Mouse (Mus musculus) layer of hippocampus, adult 2 months (tissue): ENCODE data around the gene Paqr9. TPM values are rescaled to one million over a fixed set of nuclear protein-coding genes. Genes with fewer than 3 reads are reported as not detected.
"Not testable (repeated sequence)": the region's sequence is repeated elsewhere in the genome, so short reads cannot be mapped to it uniquely, and the experiment has no call there.

Experiments
- DNase-seq, 2 experiments: peaks; one replicate each; pipeline ENCODE4 v3.0.0; 2022; ENCODE audit warnings: low spot score in 2 of 2
- H3K27ac ChIP-seq: fragments of 200-600 bp; 2 replicates; pipeline ENCODE4 v1.8.1; 2022
- H3K4me3 ChIP-seq: fragments of 200-600 bp; 2 replicates; pipeline ENCODE4 v1.8.1; 2022; ENCODE audit warnings: mild to moderate bottlenecking
- CTCF ChIP-seq: fragments of 200-600 bp; conservative IDR thresholded peaks from 2 replicates; pipeline ENCODE4 v1.8.1; 2022; ENCODE audit warnings: antibody characterized with exemption, mild to moderate bottlenecking, moderate library complexity
- long read RNA-seq, 2 experiments: library from polyadenylated mRNA; stranded (forward); transcript quantifications; one replicate each; pipeline ENCODE4 v2.0.0; 2021; ENCODE audit warnings: borderline mapping rate in 2 of 2
- total RNA-seq, 2 experiments: library from RNA; stranded (reverse); gene quantifications; 2 replicates each; pipeline ENCODE4 v1.2.3; 2021

Gene Paqr9
- total RNA-seq: 10 to 100 TPM; 45.9 to 47.6 TPM
- long read RNA-seq, experiment 1, full-length matches to known transcripts: 37 of 37 reads
- long read RNA-seq, experiment 1, partial matches to known transcripts: 0 of 37 reads
- long read RNA-seq, experiment 1, other reads (novel, unspliced or antisense): 0 of 37 reads
- long read RNA-seq, experiment 2, full-length matches to known transcripts: 51 of 53 reads
- long read RNA-seq, experiment 2, partial matches to known transcripts: 0 of 53 reads
- long read RNA-seq, experiment 2, other reads (novel, unspliced or antisense): 2 of 53 reads

GRCm38 (mm10) chr9:95559059-95559935 is at the start of gene Paqr9:
Gene Paqr9 (plus strand): TSS chr9:95559657.
- Histone ChIP-seq H3K4me3 (peak within 1 kb of the TSS; percentile 71), H3K27ac (peak within 1 kb of the TSS; percentile 93)
- peak in 1 of 2 experiments; percentile 51 for DNase-seq
- no peak for TF ChIP-seq CTCF

- no peak for DNase-seq
- no peak for TF ChIP-seq CTCF
- peak overlapping the region; percentile 91 for H3K27ac ChIP-seq
- peak overlapping the region; percentile 88 for H3K4me3 ChIP-seq
Observed at GRCm38 (mm10) chr9:95510693-95511404, 48.6 kb upstream of the Paqr9 start.

GRCm38 (mm10) chr9:95511472-95512330 is 47.8 kb upstream of the Paqr9 start, which contains the start of gene U2surp:
Gene U2surp (minus strand): TSS chr9:95511996.
- TF ChIP-seq CTCF: peak; percentile 49
- Histone ChIP-seq H3K27ac (peak within 1 kb of the TSS; percentile 91), H3K4me3 (peak within 1 kb of the TSS; percentile 88)
- peak; percentile 96 for DNase-seq

- Histone ChIP-seq H3K4me3 (peak overlapping the region; percentile 88), H3K27ac (peak overlapping the region; percentile 91)
- no peak for TF ChIP-seq CTCF
- no peak for DNase-seq
Observed at GRCm38 (mm10) chr9:95512331-95513030, 47.0 kb upstream of the Paqr9 start.

GRCm38 (mm10) chr9:95513776-95514175 is 45.7 kb upstream of the Paqr9 start:
- Histone ChIP-seq H3K27ac (peak overlapping the region; percentile 9; the same call in 1 of the 2 replicates), H3K4me3 (no peak overlapping the region)
- TF ChIP-seq CTCF: no peak
- DNase-seq: no peak

GRCm38 (mm10) chr9:95514361-95514760 is 45.1 kb upstream of the Paqr9 start:
- H3K4me3 ChIP-seq, H3K27ac ChIP-seq, DNase-seq: not testable (repeated sequence)

GRCm38 (mm10) chr9:95520563-95520962 is 38.9 kb upstream of the Paqr9 start:
- Histone ChIP-seq H3K4me3 (no peak overlapping the region), H3K27ac (no peak overlapping the region)
- TF ChIP-seq CTCF: no peak
- DNase-seq: no peak

- H3K4me3 ChIP-seq: no peak overlapping the region
- DNase-seq: no peak
- H3K27ac ChIP-seq: no peak overlapping the region
- no peak for TF ChIP-seq CTCF
Observed at GRCm38 (mm10) chr9:95521031-95521430, 38.4 kb upstream of the Paqr9 start.

- H3K4me3 ChIP-seq: no peak overlapping the region
- TF ChIP-seq CTCF: no peak
Observed at GRCm38 (mm10) chr9:95521566-95521965, 37.9 kb upstream of the Paqr9 start.

GRCm38 (mm10) chr9:95522561-95522960 is 36.9 kb upstream of the Paqr9 start:
- H3K4me3 ChIP-seq: no peak overlapping the region
- no peak overlapping the region for H3K27ac ChIP-seq
- TF ChIP-seq CTCF: no peak
- DNase-seq: no peak

More at GRCm38 (mm10) chr9:95521566-95521965, 37.9 kb upstream of the Paqr9 start:
- H3K27ac ChIP-seq: no peak overlapping the region
- no peak for DNase-seq

GRCm38 (mm10) chr9:95525376-95525775 is 34.1 kb upstream of the Paqr9 start:
- no peak for TF ChIP-seq CTCF
- Histone ChIP-seq H3K27ac (no peak overlapping the region), H3K4me3 (no peak overlapping the region)
- DNase-seq: no peak
